Mouse (Mus musculus): ENCODE measurements around the gene Farp2. TPM values are rescaled to one million over a fixed set of nuclear protein-coding genes. Genes with fewer than 3 reads are reported as not detected.
A peak's percentile ranks its signal among the peaks of the same experiment; 100 is the strongest.
"Not testable (repeated sequence)": the region's sequence is repeated elsewhere in the genome, so short reads cannot be mapped to it uniquely, and the experiment has no call there.

Farp2 gene
- polyA plus RNA-seq, 1 experiment from 2014 or later, result 7.0 TPM

DNA sequence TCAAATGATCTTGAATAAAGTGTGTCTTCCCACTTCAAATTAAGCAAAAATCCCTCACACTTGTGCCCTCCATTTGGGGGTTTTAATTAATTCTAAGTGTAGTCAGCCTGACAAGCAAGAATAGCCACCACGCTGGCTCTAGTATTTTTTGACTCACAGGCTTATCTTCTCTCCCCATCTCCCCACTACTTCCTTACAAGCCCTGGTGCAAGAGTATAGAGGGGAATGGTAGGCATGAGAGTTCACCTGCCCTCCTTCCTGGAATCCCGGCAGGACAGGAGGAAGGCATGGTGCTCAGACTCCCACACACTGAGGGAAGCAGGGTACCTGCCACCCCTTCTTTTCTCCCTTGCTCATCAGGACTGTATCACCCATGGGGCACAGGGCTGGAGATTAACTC lies 142.4 kb downstream of the Farp2 start:
- Histone ChIP-seq H3K4me3 (ENCODE audit: low read depth, low read length) (no peak overlapping the region), H3K4me1 (ENCODE audit: control insufficient read depth, insufficient read depth, low read length) (no peaks in the 10 kb centered on the region), H3K4me2 (ENCODE audit: low read depth, severe bottlenecking) (no peak overlapping the region), H3K36me3 (ENCODE audit: control insufficient read depth, insufficient read depth, low read length) (no peaks in the 10 kb centered on the region), H3K9me3 (ENCODE audit: control insufficient read depth, low read length) (no peaks in the 10 kb centered on the region), H3K9ac (ENCODE audit: low read length) (no peak overlapping the region), H3K27me3 (ENCODE audit: control insufficient read depth, insufficient read depth, low read length) (no peaks in the 10 kb centered on the region), H3K27ac (replicated peaks; ENCODE audit: low read depth, low read length) (no peak overlapping the region)
- ATAC-seq (ENCODE audit: insufficient number of reproducible peaks, low FRiP score, low TSS enrichment, low read depth) (no peak), DNase-seq (ENCODE audit: low spot score) (no peak)
- 48% methylated on average over 2 of the region's 2 CpGs for WGBS

DNA sequence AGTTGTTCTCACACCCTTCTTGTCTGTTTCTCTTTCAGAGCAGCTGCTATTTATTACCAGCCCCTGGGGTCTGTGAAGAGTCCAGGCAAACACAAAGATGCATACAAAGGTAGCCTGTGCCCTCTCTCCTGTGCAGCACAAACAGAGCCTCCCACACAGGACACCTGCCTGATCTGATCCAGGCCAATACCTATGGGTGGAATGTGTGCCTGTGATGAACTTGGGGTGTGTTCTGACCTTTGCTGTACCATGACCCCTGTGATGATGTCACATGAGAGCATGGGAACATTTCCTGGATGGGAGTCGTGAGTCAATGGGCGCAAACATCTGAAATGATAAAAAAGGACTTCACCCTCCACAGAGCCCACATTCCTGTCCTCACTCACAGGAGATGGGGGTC lies 142.9 kb downstream of the Farp2 start:
- Histone ChIP-seq H3K36me3 (ENCODE audit: control insufficient read depth, insufficient read depth, low read length) (no peaks in the 10 kb centered on the region), H3K27ac (replicated peaks; ENCODE audit: low read depth, low read length) (no peak overlapping the region), H3K9ac (ENCODE audit: low read length) (no peak overlapping the region), H3K9me3 (ENCODE audit: control insufficient read depth, low read length) (no peaks in the 10 kb centered on the region), H3K4me1 (ENCODE audit: control insufficient read depth, insufficient read depth, low read length) (no peaks in the 10 kb centered on the region), H3K27me3 (ENCODE audit: control insufficient read depth, insufficient read depth, low read length) (no peaks in the 10 kb centered on the region), H3K4me3 (ENCODE audit: low read depth, low read length) (no peak overlapping the region), H3K4me2 (ENCODE audit: low read depth, severe bottlenecking) (no peak overlapping the region)
- no peak for ATAC-seq (ENCODE audit: insufficient number of reproducible peaks, low FRiP score, low TSS enrichment, low read depth)
- 79% methylated on average over 2 of the region's 2 CpGs for WGBS
- no peak for DNase-seq (ENCODE audit: low spot score)

- H3K36me3 ChIP-seq (ENCODE audit: control insufficient read depth, insufficient read depth, low read length), result no peaks in the 10 kb centered on the region
- DNase-seq (ENCODE audit: low spot score) (no peak), ATAC-seq (ENCODE audit: insufficient number of reproducible peaks, low FRiP score, low TSS enrichment, low read depth) (no peak)
- no peaks in the 10 kb centered on the region for H3K27me3 ChIP-seq (ENCODE audit: control insufficient read depth, insufficient read depth, low read length)
- no peaks in the 10 kb centered on the region for H3K4me1 ChIP-seq (ENCODE audit: control insufficient read depth, insufficient read depth, low read length)
- no peak overlapping the region for H3K9ac ChIP-seq (ENCODE audit: low read length)
- H3K27ac ChIP-seq (replicated peaks; ENCODE audit: low read depth, low read length), result no peak overlapping the region
- no peak overlapping the region for H3K4me3 ChIP-seq (ENCODE audit: low read depth, low read length)
- no peaks in the 10 kb centered on the region for H3K9me3 ChIP-seq (ENCODE audit: control insufficient read depth, low read length)
- no peak overlapping the region for H3K4me2 ChIP-seq (ENCODE audit: low read depth, severe bottlenecking)
- 60% methylated on average over 7 of the region's 7 CpGs for WGBS
Observed at GRCm38 (mm10) chr1:93656325-93657024, 144.6 kb downstream of the Farp2 start.

DNA sequence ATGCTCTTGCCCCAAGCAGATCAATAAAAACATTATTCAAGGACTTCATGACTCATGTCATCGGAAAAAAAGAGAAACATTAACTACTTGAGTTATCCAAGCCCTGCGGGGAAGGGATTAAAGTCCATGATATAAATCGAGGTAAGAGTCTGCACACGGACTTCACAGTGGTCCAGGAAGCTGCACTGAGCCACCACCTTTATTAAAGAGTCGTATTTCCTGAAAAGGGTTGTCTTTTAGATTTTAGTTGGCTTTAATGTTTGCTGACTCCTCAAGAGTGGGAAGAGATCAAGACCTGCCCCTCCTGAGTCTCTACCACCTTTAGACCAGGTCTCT lies 145.1 kb downstream of the Farp2 start:
- no peaks in the 10 kb centered on the region for H3K36me3 ChIP-seq (ENCODE audit: control insufficient read depth, insufficient read depth, low read length)
- H3K27ac ChIP-seq (replicated peaks; ENCODE audit: low read depth, low read length), result no peak overlapping the region
- DNase-seq (ENCODE audit: low spot score), result no peak
- H3K9ac ChIP-seq (ENCODE audit: low read length), result no peak overlapping the region
- no peaks in the 10 kb centered on the region for H3K27me3 ChIP-seq (ENCODE audit: control insufficient read depth, insufficient read depth, low read length)
- WGBS, result 70% methylated on average over 5 of the region's 5 CpGs
- H3K4me2 ChIP-seq (ENCODE audit: low read depth, severe bottlenecking), result no peak overlapping the region
- H3K9me3 ChIP-seq (ENCODE audit: control insufficient read depth, low read length), result no peaks in the 10 kb centered on the region
- no peak overlapping the region for H3K4me3 ChIP-seq (ENCODE audit: low read depth, low read length)
- no peak for ATAC-seq (ENCODE audit: insufficient number of reproducible peaks, low FRiP score, low TSS enrichment, low read depth)
- H3K4me1 ChIP-seq (ENCODE audit: control insufficient read depth, insufficient read depth, low read length), result no peaks in the 10 kb centered on the region

GRCm38 (mm10) chr1:93658559-93658958 lies 146.7 kb downstream of the Farp2 start, which contains the start of gene Stk25:
Gene Stk25 (minus strand): TSS chr1:93658659.
- ATAC-seq (ENCODE audit: insufficient number of reproducible peaks, low FRiP score, low TSS enrichment, low read depth); H3K9ac ChIP-seq (ENCODE audit: low read length); H3K4me1 ChIP-seq (ENCODE audit: control insufficient read depth, insufficient read depth, low read length); H3K4me3 ChIP-seq (ENCODE audit: low read depth, low read length); H3K27me3 ChIP-seq (ENCODE audit: control insufficient read depth, insufficient read depth, low read length); H3K9me3 ChIP-seq (ENCODE audit: control insufficient read depth, low read length); H3K36me3 ChIP-seq (ENCODE audit: control insufficient read depth, insufficient read depth, low read length); H3K4me2 ChIP-seq (ENCODE audit: low read depth, severe bottlenecking); DNase-seq (ENCODE audit: low spot score); H3K27ac ChIP-seq (replicated peaks; ENCODE audit: low read depth, low read length): not testable (repeated sequence)

GRCm38 (mm10) chr1:93667760-93668400 lies 156.0 kb downstream of the Farp2 start:
- no peak overlapping the region for H3K9ac ChIP-seq (ENCODE audit: low read length)
- H3K4me2 ChIP-seq (ENCODE audit: low read depth, severe bottlenecking), result no peak overlapping the region
- H3K4me1 ChIP-seq (ENCODE audit: control insufficient read depth, insufficient read depth, low read length), result no peaks in the 10 kb centered on the region
- DNase-seq (ENCODE audit: low spot score), result peak; percentile 41
- 0 out of 2 replicates have a peak, but pooled peaks have one; percentile 15 for ATAC-seq (ENCODE audit: insufficient number of reproducible peaks, low FRiP score, low TSS enrichment, low read depth)
- H3K4me3 ChIP-seq (ENCODE audit: low read depth, low read length), result no peak overlapping the region
- no peak overlapping the region for H3K27ac ChIP-seq (replicated peaks; ENCODE audit: low read depth, low read length)
- no peaks in the 10 kb centered on the region for H3K9me3 ChIP-seq (ENCODE audit: control insufficient read depth, low read length)
- no peaks in the 10 kb centered on the region for H3K36me3 ChIP-seq (ENCODE audit: control insufficient read depth, insufficient read depth, low read length)
- WGBS, result 30% methylated on average over 13 of the region's 13 CpGs
- no peaks in the 10 kb centered on the region for H3K27me3 ChIP-seq (ENCODE audit: control insufficient read depth, insufficient read depth, low read length)

GRCm38 (mm10) chr1:93668791-93669548 lies 157.1 kb downstream of the Farp2 start:
- peak; percentile 83 for DNase-seq (ENCODE audit: low spot score)
- peak overlapping the region; percentile 51 for H3K4me2 ChIP-seq (ENCODE audit: low read depth, severe bottlenecking)

GRCm38 (mm10) chr1:93669941-93670340 lies 158.1 kb downstream of the Farp2 start:
- Histone ChIP-seq H3K4me1 (ENCODE audit: control insufficient read depth, insufficient read depth, low read length) (no peaks in the 10 kb centered on the region), H3K36me3 (ENCODE audit: control insufficient read depth, insufficient read depth, low read length) (no peaks in the 10 kb centered on the region), H3K9ac (ENCODE audit: low read length) (no peak overlapping the region), H3K4me2 (ENCODE audit: low read depth, severe bottlenecking) (no peak overlapping the region), H3K27me3 (ENCODE audit: control insufficient read depth, insufficient read depth, low read length) (no peaks in the 10 kb centered on the region), H3K27ac (replicated peaks; ENCODE audit: low read depth, low read length) (no peak overlapping the region), H3K9me3 (ENCODE audit: control insufficient read depth, low read length) (no peaks in the 10 kb centered on the region), H3K4me3 (ENCODE audit: low read depth, low read length) (no peak overlapping the region)
- ATAC-seq (ENCODE audit: insufficient number of reproducible peaks, low FRiP score, low TSS enrichment, low read depth) (no peak), DNase-seq (ENCODE audit: low spot score) (no peak)

More at GRCm38 (mm10) chr1:93668791-93669548, 157.1 kb downstream of the Farp2 start:
- Histone ChIP-seq H3K4me1 (ENCODE audit: control insufficient read depth, insufficient read depth, low read length) (no peaks in the 10 kb centered on the region), H3K36me3 (ENCODE audit: control insufficient read depth, insufficient read depth, low read length) (no peaks in the 10 kb centered on the region), H3K9ac (ENCODE audit: low read length) (peak overlapping the region; percentile 60), H3K9me3 (ENCODE audit: control insufficient read depth, low read length) (no peaks in the 10 kb centered on the region), H3K4me3 (ENCODE audit: low read depth, low read length) (peak overlapping the region; percentile 29), H3K27ac (replicated peaks; ENCODE audit: low read depth, low read length) (peak overlapping the region; percentile 63; the same call in 1 of the 2 replicates), H3K27me3 (ENCODE audit: control insufficient read depth, insufficient read depth, low read length) (no peaks in the 10 kb centered on the region)
- 11% methylated on average over 17 of the region's 17 CpGs for WGBS
- ATAC-seq (ENCODE audit: insufficient number of reproducible peaks, low FRiP score, low TSS enrichment, low read depth), result peak; percentile 79

Data from limb, embryonic 11.5 days (tissue).